Mouse (Mus musculus): Measurements from ENCODE around the gene Arid4a. TPM values are rescaled to one million over a fixed set of nuclear protein-coding genes. Genes with fewer than 3 reads are reported as not detected.

The Arid4a gene
- polyA plus RNA-seq, 1 experiment from 2014 or later: 34.4 TPM

DNA sequence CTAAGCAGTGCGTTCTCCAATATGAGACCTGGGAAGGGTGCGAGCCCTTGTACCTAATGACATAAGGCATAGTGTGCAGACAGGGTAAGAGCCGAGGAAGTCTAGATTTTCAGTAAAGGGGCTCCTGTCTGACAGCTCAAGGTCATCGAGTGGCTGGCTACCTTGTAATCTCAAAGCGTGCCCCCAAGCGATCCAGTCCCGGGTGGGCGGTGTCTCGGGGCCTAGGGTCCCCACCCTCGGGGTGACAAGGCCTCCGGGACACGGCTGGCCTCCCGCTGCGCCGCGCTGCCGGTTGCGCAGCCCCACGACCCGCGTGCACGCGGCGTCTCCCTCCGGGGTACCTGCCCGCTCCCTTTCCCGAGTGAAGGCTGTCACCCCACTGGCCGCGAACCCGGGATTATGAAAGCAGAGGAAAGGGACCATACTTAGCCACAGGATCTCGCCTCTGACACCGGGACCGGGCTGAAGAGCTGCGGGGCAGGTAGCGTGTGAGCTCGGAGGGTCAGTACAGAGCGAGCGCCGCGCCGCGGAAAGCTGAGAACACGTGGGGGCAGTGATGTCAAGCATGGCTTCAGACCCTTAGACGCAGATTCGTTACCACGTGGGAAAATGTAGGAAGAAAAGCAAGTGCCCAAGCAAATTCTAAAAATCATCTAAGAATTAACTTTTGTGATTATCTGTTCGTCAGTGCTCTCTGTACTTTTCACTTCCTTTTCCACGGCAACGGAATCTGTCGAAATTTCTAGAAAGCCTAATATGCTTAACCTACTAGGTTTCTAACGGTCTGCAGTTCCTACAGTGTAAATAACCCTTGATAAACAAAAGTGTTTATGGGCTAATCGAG, 120.6 kb downstream of the Arid4a start, which contains the start of the genes Timm9 and 2700049A03Rik:
Gene Timm9, minus strand, starts transcription at position 555 of the 844 bp plus-strand sequence.
Gene 2700049A03Rik, plus strand, starts transcription at position 719 of the 844 bp plus-strand sequence.
- ATAC-seq (ENCODE audit: insufficient read depth, low FRiP score, low TSS enrichment) (peak; percentile 92), DNase-seq (ENCODE audit: low spot score) (peak; percentile 84)
- H3K27ac ChIP-seq (ENCODE audit: low read depth, low read length): peak within 1 kb of the TSS; percentile 56
- H3K9ac ChIP-seq (ENCODE audit: low read length): peak within 1 kb of the TSS; percentile 89
- peaks cover 7% of the 10 kb centered on the region for H3K4me1 ChIP-seq (ENCODE audit: control insufficient read depth, insufficient read depth, low read length)
- peak within 1 kb of the TSS; percentile 79 for H3K4me2 ChIP-seq (ENCODE audit: low read depth)
- under 1% methylated on average over 52 of the region's 52 CpGs for WGBS
- H3K27me3 ChIP-seq (ENCODE audit: control insufficient read depth, insufficient read depth, low read length): no peaks in the 10 kb centered on the region
- H3K9me3 ChIP-seq (ENCODE audit: control insufficient read depth, low read length): no peaks in the 10 kb centered on the region
- H3K36me3 ChIP-seq (ENCODE audit: control insufficient read depth, insufficient read depth, low read length): peaks cover 6% of the 10 kb centered on the region
- H3K4me3 ChIP-seq (ENCODE audit: low read depth, low read length): peak within 1 kb of the TSS; percentile 89

DNA sequence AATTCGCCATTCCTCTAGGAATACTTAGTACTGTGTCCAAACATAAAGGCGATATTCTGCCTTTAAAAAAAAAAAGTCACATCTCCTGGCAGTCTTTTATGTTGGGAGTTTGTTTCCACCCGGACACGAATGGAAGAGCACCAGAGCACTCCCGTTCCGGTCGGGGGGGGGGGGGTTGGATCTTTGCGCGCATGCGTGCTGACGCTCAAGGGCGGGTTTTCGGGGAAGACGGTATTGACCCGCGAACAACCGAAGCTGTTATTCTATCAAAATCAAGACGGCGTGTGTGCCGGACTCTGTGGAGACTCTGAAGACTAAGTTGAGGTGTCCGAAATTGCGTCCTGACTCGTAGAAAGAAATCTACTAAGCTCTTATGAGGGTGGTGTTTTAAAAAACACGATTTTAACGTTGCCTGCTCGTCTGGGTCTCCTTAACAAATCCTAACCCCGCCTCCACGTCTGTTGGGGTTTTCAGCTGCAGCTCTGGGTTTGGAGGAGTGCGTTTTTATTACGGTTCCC, 121.2 kb downstream of the Arid4a start:
- under 1% methylated on average over 30 of the region's 30 CpGs for WGBS
- ATAC-seq (ENCODE audit: insufficient read depth, low FRiP score, low TSS enrichment) (peak; percentile 82), DNase-seq (ENCODE audit: low spot score) (peak; percentile 92)
- no peaks in the 10 kb centered on the region for H3K9me3 ChIP-seq (ENCODE audit: control insufficient read depth, low read length)
- H3K4me3 ChIP-seq (ENCODE audit: low read depth, low read length): peak overlapping the region; percentile 89
- H3K36me3 ChIP-seq (ENCODE audit: control insufficient read depth, insufficient read depth, low read length): peaks cover 6% of the 10 kb centered on the region
- H3K4me2 ChIP-seq (ENCODE audit: low read depth): peak overlapping the region; percentile 79
- no peaks in the 10 kb centered on the region for H3K27me3 ChIP-seq (ENCODE audit: control insufficient read depth, insufficient read depth, low read length)
- H3K4me1 ChIP-seq (ENCODE audit: control insufficient read depth, insufficient read depth, low read length): peaks cover 7% of the 10 kb centered on the region
- peak overlapping the region; percentile 56; the same call in 1 of the 2 replicates for H3K27ac ChIP-seq (ENCODE audit: low read depth, low read length)
- peak overlapping the region; percentile 89 for H3K9ac ChIP-seq (ENCODE audit: low read length)

DNA sequence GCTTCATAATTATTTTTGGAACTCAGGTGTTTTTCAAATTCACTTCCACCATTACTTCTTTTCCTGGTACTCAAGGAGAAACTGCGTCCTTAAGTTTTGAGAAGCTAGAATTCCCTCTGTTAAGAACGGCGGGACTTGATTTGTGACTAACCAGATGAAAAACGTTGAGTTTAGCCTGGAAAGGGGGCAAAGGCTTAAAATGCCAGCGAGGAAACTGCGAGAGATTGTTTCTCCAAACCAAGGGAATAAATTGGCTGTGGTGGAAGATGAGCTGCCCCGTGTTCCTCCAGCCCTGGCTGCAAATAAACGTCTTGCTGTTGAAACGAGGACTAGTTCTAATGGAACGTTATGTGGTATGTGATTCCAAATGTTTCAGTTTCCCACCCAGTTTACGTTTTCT, 121.9 kb downstream of the Arid4a start:
- Histone ChIP-seq H3K36me3 (ENCODE audit: control insufficient read depth, insufficient read depth, low read length) (peaks cover 8% of the 10 kb centered on the region), H3K4me1 (ENCODE audit: control insufficient read depth, insufficient read depth, low read length) (peaks cover 7% of the 10 kb centered on the region), H3K4me2 (ENCODE audit: low read depth) (peak overlapping the region; percentile 79), H3K27me3 (ENCODE audit: control insufficient read depth, insufficient read depth, low read length) (no peaks in the 10 kb centered on the region), H3K9me3 (ENCODE audit: control insufficient read depth, low read length) (no peaks in the 10 kb centered on the region), H3K9ac (ENCODE audit: low read length) (peak overlapping the region; percentile 44), H3K4me3 (ENCODE audit: low read depth, low read length) (peak overlapping the region; percentile 89), H3K27ac (ENCODE audit: low read depth, low read length) (no peak overlapping the region)
- ATAC-seq (ENCODE audit: insufficient read depth, low FRiP score, low TSS enrichment) (no peak), DNase-seq (ENCODE audit: low spot score) (no peak)
- 13% methylated on average over 11 of the region's 11 CpGs for WGBS

DNA sequence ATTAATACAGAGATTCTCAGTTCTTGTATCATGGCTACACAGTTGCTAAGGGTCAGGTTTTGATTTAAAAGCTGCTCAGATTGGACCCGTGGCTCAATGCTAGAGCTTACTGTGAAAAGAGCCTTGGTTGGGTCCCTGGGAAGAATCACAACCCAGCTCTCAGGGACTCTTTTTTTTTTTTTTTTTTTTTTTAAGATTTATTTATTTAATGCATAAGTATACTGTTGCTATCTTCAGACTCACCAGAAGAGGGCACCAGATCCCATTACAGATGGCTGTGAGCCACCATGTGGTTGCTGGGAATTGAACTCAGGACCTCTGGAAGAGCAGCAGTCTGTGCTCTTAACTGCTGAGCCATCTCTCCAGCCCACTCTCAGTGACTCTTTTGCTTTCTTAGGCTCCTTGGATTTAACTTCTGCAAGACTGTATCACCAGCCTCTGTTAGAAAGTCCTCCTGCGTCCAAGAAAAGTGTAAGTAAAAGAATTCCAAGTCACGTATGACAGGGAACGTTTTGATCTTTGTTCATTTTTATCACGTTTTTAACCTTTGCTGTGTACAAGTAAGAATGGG, 123.6 kb downstream of the Arid4a start:
- ATAC-seq (ENCODE audit: insufficient read depth, low FRiP score, low TSS enrichment) (no peak), DNase-seq (ENCODE audit: low spot score) (no peak)
- H3K9me3 ChIP-seq (ENCODE audit: control insufficient read depth, low read length): no peaks in the 10 kb centered on the region
- peaks cover 7% of the 10 kb centered on the region for H3K4me1 ChIP-seq (ENCODE audit: control insufficient read depth, insufficient read depth, low read length)
- no peaks in the 10 kb centered on the region for H3K27me3 ChIP-seq (ENCODE audit: control insufficient read depth, insufficient read depth, low read length)
- H3K36me3 ChIP-seq (ENCODE audit: control insufficient read depth, insufficient read depth, low read length): peaks cover 8% of the 10 kb centered on the region
- no peak overlapping the region for H3K4me2 ChIP-seq (ENCODE audit: low read depth)
- WGBS: 81% methylated on average over 5 of the region's 5 CpGs
- H3K9ac ChIP-seq (ENCODE audit: low read length): no peak overlapping the region
- no peak overlapping the region for H3K27ac ChIP-seq (ENCODE audit: low read depth, low read length)
- H3K4me3 ChIP-seq (ENCODE audit: low read depth, low read length): no peak overlapping the region

DNA sequence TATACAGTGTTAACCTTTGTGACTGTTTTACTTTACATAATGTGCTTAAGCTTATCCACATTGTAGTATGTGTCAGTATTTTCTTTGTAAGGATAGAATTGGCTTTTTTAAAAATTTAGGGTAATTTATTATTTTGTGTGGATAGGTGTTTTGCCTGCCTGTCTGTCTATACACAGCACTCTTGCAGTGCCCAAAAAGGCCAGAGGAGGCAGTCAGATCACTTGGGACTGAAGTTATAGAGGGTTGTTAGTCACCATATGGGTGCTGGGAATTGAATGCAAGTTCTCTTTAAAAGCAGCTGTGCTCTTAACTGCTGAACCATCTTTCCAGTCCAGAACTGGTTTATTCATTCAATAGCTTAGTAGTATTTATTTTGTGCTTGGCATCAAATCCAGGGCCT, 125.4 kb downstream of the Arid4a start:
- H3K4me1 ChIP-seq (ENCODE audit: control insufficient read depth, insufficient read depth, low read length): peaks cover 7% of the 10 kb centered on the region
- H3K27ac ChIP-seq (ENCODE audit: low read depth, low read length): no peak overlapping the region
- H3K27me3 ChIP-seq (ENCODE audit: control insufficient read depth, insufficient read depth, low read length): no peaks in the 10 kb centered on the region
- H3K4me2 ChIP-seq (ENCODE audit: low read depth): no peak overlapping the region
- H3K36me3 ChIP-seq (ENCODE audit: control insufficient read depth, insufficient read depth, low read length): peaks cover 8% of the 10 kb centered on the region
- no peaks in the 10 kb centered on the region for H3K9me3 ChIP-seq (ENCODE audit: control insufficient read depth, low read length)
- no peak overlapping the region for H3K9ac ChIP-seq (ENCODE audit: low read length)
- DNase-seq (ENCODE audit: low spot score) (no peak), ATAC-seq (ENCODE audit: insufficient read depth, low FRiP score, low TSS enrichment) (no peak)
- no peak overlapping the region for H3K4me3 ChIP-seq (ENCODE audit: low read depth, low read length)

DNA sequence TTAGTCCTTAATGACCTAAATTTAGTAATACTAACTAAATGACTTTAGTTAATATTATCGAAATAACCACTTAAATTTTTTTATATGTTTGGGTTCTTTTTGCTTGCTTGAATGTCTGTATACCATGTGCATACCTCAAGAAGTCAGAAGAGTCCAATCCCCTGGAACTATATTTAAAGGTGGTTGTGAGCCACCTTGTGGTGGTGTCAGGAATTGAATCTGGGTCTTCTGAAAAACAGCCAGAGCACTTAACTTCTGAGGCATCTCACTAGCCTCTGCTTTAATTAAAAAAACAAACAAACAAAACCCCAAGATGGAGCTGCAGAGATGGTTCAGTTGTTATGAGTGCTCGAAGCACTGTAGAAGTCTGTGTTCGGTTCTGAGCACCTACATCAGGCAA, 131.9 kb downstream of the Arid4a start:
- H3K4me2 ChIP-seq (ENCODE audit: low read depth): no peak overlapping the region
- H3K27me3 ChIP-seq (ENCODE audit: control insufficient read depth, insufficient read depth, low read length): no peaks in the 10 kb centered on the region
- no peak overlapping the region for H3K4me3 ChIP-seq (ENCODE audit: low read depth, low read length)
- no peak overlapping the region for H3K27ac ChIP-seq (ENCODE audit: low read depth, low read length)
- DNase-seq (ENCODE audit: low spot score) (peak; percentile 38), ATAC-seq (ENCODE audit: insufficient read depth, low FRiP score, low TSS enrichment) (no peak)
- no peak overlapping the region for H3K9ac ChIP-seq (ENCODE audit: low read length)
- WGBS: 88% methylated on average over 3 of the region's 3 CpGs
- H3K4me1 ChIP-seq (ENCODE audit: control insufficient read depth, insufficient read depth, low read length): no peaks in the 10 kb centered on the region
- H3K9me3 ChIP-seq (ENCODE audit: control insufficient read depth, low read length): no peaks in the 10 kb centered on the region
- peaks cover 11% of the 10 kb centered on the region for H3K36me3 ChIP-seq (ENCODE audit: control insufficient read depth, insufficient read depth, low read length)

Other genes with a start within 250 kb of the Arid4a start
- 27.8 and 28.5 TPM in 2 replicates for gene Frmd6, start 190.5 kb upstream of the Arid4a start, polyA plus RNA-seq (2014; fragmentation: Nextera tagmentation; extraction: Ambion mirVana)
- gene Actr10, start 78.1 kb upstream of the Arid4a start, polyA plus RNA-seq (2014; fragmentation: Nextera tagmentation; extraction: Ambion mirVana): 290 and 299 TPM in 2 replicates
- 640 and 649 TPM in 2 replicates for gene Psma3, start 41.4 kb upstream of the Arid4a start, polyA plus RNA-seq (2014; fragmentation: Nextera tagmentation; extraction: Ambion mirVana)
- not detected in 2 replicates for gene Tomm20l, start 95.4 kb downstream of the Arid4a start, polyA plus RNA-seq (2014; fragmentation: Nextera tagmentation; extraction: Ambion mirVana)
- gene Timm9, start 120.7 kb downstream of the Arid4a start, polyA plus RNA-seq (2014; fragmentation: Nextera tagmentation; extraction: Ambion mirVana): 68.5 and 77.3 TPM in 2 replicates
- 20.1 and 21.8 TPM in 2 replicates for gene 2700049A03Rik, start 120.9 kb downstream of the Arid4a start, polyA plus RNA-seq (2014; fragmentation: Nextera tagmentation; extraction: Ambion mirVana)